Mouse (Mus musculus): ENCODE measurements at regions not wholly inside any gene's neighbourhood (a gene's known extent, or its start where the extent isn't known, plus 50 kb on each side); places are given as distances from the start of the nearest gene placed in this dataset.

- Histone ChIP-seq H3K9me3 (ENCODE audit: control insufficient read depth, low read length) (no peaks in the 10 kb centered on the region), H3K4me1 (replicated peaks; ENCODE audit: control insufficient read depth, insufficient read depth, low read length) (no peaks in the 10 kb centered on the region), H3K36me3 (ENCODE audit: control insufficient read depth, insufficient read depth, low read length) (no peaks in the 10 kb centered on the region), H3K9ac (ENCODE audit: low read length) (no peak overlapping the region), H3K4me3 (ENCODE audit: low read depth, low read length) (no peak overlapping the region), H3K4me2 (ENCODE audit: low read length) (no peak overlapping the region), H3K27ac (ENCODE audit: low read depth) (no peak overlapping the region), H3K27me3 (replicated peaks; ENCODE audit: control insufficient read depth, insufficient read depth, low read length) (no peaks in the 10 kb centered on the region)
- ATAC-seq (replicated peaks; ENCODE audit: low FRiP score, low TSS enrichment, low read depth) (no peak), DNase-seq (ENCODE audit: low spot score) (no peak)
- 88% methylated on average over 4 of the region's 4 CpGs for WGBS
These were observed 583.9 kb downstream of the Ipo11 start for GRCm38 (mm10) chr13:106352614-106353409.

GRCm38 (mm10) chr13:106332025-106332424 lies 604.7 kb downstream of the Ipo11 start:
- no peak for DNase-seq (ENCODE audit: low spot score)
- no peaks in the 10 kb centered on the region for H3K27me3 ChIP-seq (replicated peaks; ENCODE audit: control insufficient read depth, insufficient read depth, low read length)
- no peak overlapping the region for H3K4me2 ChIP-seq (ENCODE audit: low read length)
- no peak overlapping the region for H3K4me3 ChIP-seq (ENCODE audit: low read depth, low read length)
- no peak for ATAC-seq (replicated peaks; ENCODE audit: low FRiP score, low TSS enrichment, low read depth)
- no peak overlapping the region for H3K27ac ChIP-seq (ENCODE audit: low read depth)
- no peaks in the 10 kb centered on the region for H3K9me3 ChIP-seq (ENCODE audit: control insufficient read depth, low read length)
- H3K4me1 ChIP-seq (replicated peaks; ENCODE audit: control insufficient read depth, insufficient read depth, low read length), result no peaks in the 10 kb centered on the region
- no peak overlapping the region for H3K9ac ChIP-seq (ENCODE audit: low read length)
- no peaks in the 10 kb centered on the region for H3K36me3 ChIP-seq (ENCODE audit: control insufficient read depth, insufficient read depth, low read length)

- Histone ChIP-seq H3K4me1 (replicated peaks; ENCODE audit: control insufficient read depth, insufficient read depth, low read length) (no peaks in the 10 kb centered on the region), H3K4me2 (ENCODE audit: low read length) (no peak overlapping the region), H3K4me3 (ENCODE audit: low read depth, low read length) (no peak overlapping the region), H3K9me3 (ENCODE audit: control insufficient read depth, low read length) (no peaks in the 10 kb centered on the region), H3K27me3 (replicated peaks; ENCODE audit: control insufficient read depth, insufficient read depth, low read length) (no peaks in the 10 kb centered on the region), H3K9ac (ENCODE audit: low read length) (no peak overlapping the region), H3K36me3 (ENCODE audit: control insufficient read depth, insufficient read depth, low read length) (no peaks in the 10 kb centered on the region), H3K27ac (ENCODE audit: low read depth) (no peak overlapping the region)
- no peak for DNase-seq (ENCODE audit: low spot score)
- no peak for ATAC-seq (replicated peaks; ENCODE audit: low FRiP score, low TSS enrichment, low read depth)
- WGBS, result 75% methylated on average over 3 of the region's 3 CpGs
These were observed 617.8 kb downstream of the Ipo11 start for GRCm38 (mm10) chr13:106318980-106319379.

GRCm38 (mm10) chr13:106318476-106318875 lies 618.3 kb downstream of the Ipo11 start:
- H3K9me3 ChIP-seq (ENCODE audit: control insufficient read depth, low read length), result no peaks in the 10 kb centered on the region
- H3K36me3 ChIP-seq (ENCODE audit: control insufficient read depth, insufficient read depth, low read length), result no peaks in the 10 kb centered on the region
- ATAC-seq (replicated peaks; ENCODE audit: low FRiP score, low TSS enrichment, low read depth), result no peak
- 90% methylated on average over 6 of the region's 6 CpGs for WGBS
- H3K27me3 ChIP-seq (replicated peaks; ENCODE audit: control insufficient read depth, insufficient read depth, low read length), result no peaks in the 10 kb centered on the region
- no peak overlapping the region for H3K27ac ChIP-seq (ENCODE audit: low read depth)
- H3K4me3 ChIP-seq (ENCODE audit: low read depth, low read length), result no peak overlapping the region
- no peak for DNase-seq (ENCODE audit: low spot score)
- no peak overlapping the region for H3K4me2 ChIP-seq (ENCODE audit: low read length)
- H3K9ac ChIP-seq (ENCODE audit: low read length), result no peak overlapping the region
- no peaks in the 10 kb centered on the region for H3K4me1 ChIP-seq (replicated peaks; ENCODE audit: control insufficient read depth, insufficient read depth, low read length)

- H3K9me3 ChIP-seq (ENCODE audit: control insufficient read depth, low read length), result no peaks in the 10 kb centered on the region
- H3K27me3 ChIP-seq (replicated peaks; ENCODE audit: control insufficient read depth, insufficient read depth, low read length), result no peaks in the 10 kb centered on the region
- ATAC-seq (replicated peaks; ENCODE audit: low FRiP score, low TSS enrichment, low read depth), result no peak
- H3K4me2 ChIP-seq (ENCODE audit: low read length), result no peak overlapping the region
- no peak overlapping the region for H3K9ac ChIP-seq (ENCODE audit: low read length)
- no peak overlapping the region for H3K27ac ChIP-seq (ENCODE audit: low read depth)
- no peak for DNase-seq (ENCODE audit: low spot score)
- no peaks in the 10 kb centered on the region for H3K4me1 ChIP-seq (replicated peaks; ENCODE audit: control insufficient read depth, insufficient read depth, low read length)
- 83% methylated on average over 2 of the region's 2 CpGs for WGBS
- H3K4me3 ChIP-seq (ENCODE audit: low read depth, low read length), result no peak overlapping the region
- H3K36me3 ChIP-seq (ENCODE audit: control insufficient read depth, insufficient read depth, low read length), result no peaks in the 10 kb centered on the region
These were observed 619.5 kb downstream of the Ipo11 start for GRCm38 (mm10) chr13:106317300-106317699.

- Histone ChIP-seq H3K9me3 (ENCODE audit: control insufficient read depth, low read length) (no peaks in the 10 kb centered on the region), H3K4me2 (ENCODE audit: low read length) (no peak overlapping the region), H3K9ac (ENCODE audit: low read length) (no peak overlapping the region), H3K36me3 (ENCODE audit: control insufficient read depth, insufficient read depth, low read length) (no peaks in the 10 kb centered on the region), H3K4me1 (replicated peaks; ENCODE audit: control insufficient read depth, insufficient read depth, low read length) (no peaks in the 10 kb centered on the region), H3K27ac (ENCODE audit: low read depth) (no peak overlapping the region), H3K27me3 (replicated peaks; ENCODE audit: control insufficient read depth, insufficient read depth, low read length) (no peaks in the 10 kb centered on the region), H3K4me3 (ENCODE audit: low read depth, low read length) (no peak overlapping the region)
- WGBS, result 51% methylated on average over 3 of the region's 3 CpGs
- ATAC-seq (replicated peaks; ENCODE audit: low FRiP score, low TSS enrichment, low read depth) (no peak), DNase-seq (ENCODE audit: low spot score) (no peak)
These were observed 655.6 kb downstream of the Ipo11 start for GRCm38 (mm10) chr13:106281181-106281580.

- Histone ChIP-seq H3K27me3 (replicated peaks; ENCODE audit: control insufficient read depth, insufficient read depth, low read length) (no peaks in the 10 kb centered on the region), H3K4me2 (ENCODE audit: low read length) (no peak overlapping the region), H3K9me3 (ENCODE audit: control insufficient read depth, low read length) (no peaks in the 10 kb centered on the region), H3K4me3 (ENCODE audit: low read depth, low read length) (no peak overlapping the region), H3K27ac (ENCODE audit: low read depth) (no peak overlapping the region), H3K9ac (ENCODE audit: low read length) (no peak overlapping the region), H3K4me1 (replicated peaks; ENCODE audit: control insufficient read depth, insufficient read depth, low read length) (no peaks in the 10 kb centered on the region), H3K36me3 (ENCODE audit: control insufficient read depth, insufficient read depth, low read length) (no peaks in the 10 kb centered on the region)
- DNase-seq (ENCODE audit: low spot score), result no peak
- WGBS, result 65% methylated on average over 1 of the region's 1 CpGs
- no peak for ATAC-seq (replicated peaks; ENCODE audit: low FRiP score, low TSS enrichment, low read depth)
These were observed 676.9 kb downstream of the Ipo11 start for GRCm38 (mm10) chr13:106259874-106260273.
